Mouse (Mus musculus) liver, postnatal 0 days (tissue): ENCODE measurements around the gene Pde9a. TPM values are rescaled to one million over a fixed set of nuclear protein-coding genes. Genes with fewer than 3 reads are reported as not detected.
"Not testable (repeated sequence)": the region's sequence is repeated elsewhere in the genome, so short reads cannot be mapped to it uniquely, and the experiment has no call there.

ENCODE experiments used
- ATAC-seq: fragments of 200-750 bp; cut with Nextera tagmentation; 2 replicates; pipeline ENCODE4 v1.8.0; 2017; ENCODE audit warnings: mild to moderate bottlenecking, moderate library complexity
- DNase-seq: peaks from one replicate; pipeline ENCODE4 v3.0.0-alpha.2; 2016
- H3K27ac ChIP-seq: fragments of 300-500 bp; sonication (generic); 2 replicates; pipeline ENCODE4 v1.5.1; 2014; ENCODE audit warnings: antibody characterized with exemption, moderate library complexity, mild to moderate bottlenecking, low read depth
- H3K27me3 ChIP-seq: fragments of 300-500 bp; sonication (generic); 2 replicates; pipeline ENCODE4 v1.6.1; 2014; ENCODE audit warnings: low read length, control low read depth, mixed read lengths; ENCODE audit not compliant: insufficient read depth
- H3K36me3 ChIP-seq: fragments of 300-500 bp; sonication (generic); replicated peaks from 2 replicates; pipeline ENCODE4 v1.6.1; 2014; ENCODE audit warnings: mild to moderate bottlenecking, control low read depth, low read length, moderate library complexity, mixed read lengths; ENCODE audit not compliant: insufficient read depth
- H3K4me1 ChIP-seq: fragments of 300-500 bp; sonication (generic); 2 replicates; pipeline ENCODE4 v1.6.1; 2014; ENCODE audit warnings: antibody characterized with exemption, mild to moderate bottlenecking, control low read depth; ENCODE audit not compliant: insufficient read depth
- H3K4me2 ChIP-seq: fragments of 300-500 bp; sonication (generic); 2 replicates; pipeline ENCODE4 v1.6.1; 2014; ENCODE audit warnings: low read depth, mild to moderate bottlenecking, low read length, moderate library complexity, mixed read lengths
- H3K4me3 ChIP-seq: fragments of 300-500 bp; sonication (generic); 2 replicates; pipeline ENCODE4 v1.5.1; 2014; ENCODE audit warnings: low read depth, low read length
- H3K9ac ChIP-seq: fragments of 300-500 bp; sonication (generic); replicated peaks from 2 replicates; pipeline ENCODE4 v1.6.1; 2014; ENCODE audit warnings: mild to moderate bottlenecking, moderate library complexity
- H3K9me3 ChIP-seq: fragments of 300-500 bp; sonication (generic); 2 replicates; pipeline ENCODE4 v1.6.1; 2016; ENCODE audit warnings: mild to moderate bottlenecking, control low read depth, low read length, mixed read lengths
- CTCF ChIP-seq: sonication (generic); IDR thresholded peaks from 2 replicates; pipeline ENCODE4 v1.5.1; 2016; ENCODE audit warnings: antibody characterized with exemption, low read depth
- EP300 ChIP-seq: IDR thresholded peaks from 2 replicates; pipeline ENCODE4 v1.6.1; 2016; ENCODE audit warnings: antibody characterized with exemption, low read depth, mild to moderate bottlenecking
- WGBS: fragments of 180-500 bp; shearing (Covaris S2); extraction: QIAGEN DNeasy Blood & Tissue Kit; methylation state at CpG from one replicate; pipeline ENCODE4 v1.1.7; 2014; ENCODE audit not compliant: insufficient replicate concordance; 5-methylcytosine and 5-hydroxymethylcytosine counted together
- polyA plus RNA-seq: library from polyadenylated mRNA; unstranded; fragments of >200 nt; fragmentation: Nextera tagmentation; extraction: Ambion mirVana; gene quantifications from 2 replicates; pipeline ENCODE4 v1.2.1, GENCODE M21; 2015

The Pde9a gene
- polyA plus RNA-seq, 1 experiment from 2014 or later = 7.6 TPM

- no peak overlapping the region for H3K4me3 ChIP-seq
- 0 out of 2 replicates have a peak, but pooled peaks cover 1% of the 10 kb centered on the region for H3K4me1 ChIP-seq
- TF ChIP-seq CTCF (no peak), EP300 (no peak)
- DNase-seq (no peak), ATAC-seq (no peak)
- H3K9ac ChIP-seq = no peak overlapping the region
- H3K27ac ChIP-seq = no peak overlapping the region
- 84% methylated on average over 12 of the region's 12 CpGs for WGBS
- peaks cover 16% of the 10 kb centered on the region for H3K36me3 ChIP-seq
- no peaks in the 10 kb centered on the region for H3K9me3 ChIP-seq
- H3K4me2 ChIP-seq = no peak overlapping the region
- no peaks in the 10 kb centered on the region for H3K27me3 ChIP-seq
These were observed 36.6 kb upstream of the Pde9a start for GRCm38 (mm10) chr17:31349388-31349787.

- ATAC-seq (no peak), DNase-seq (no peak)
- no peaks in the 10 kb centered on the region for H3K9me3 ChIP-seq
- H3K9ac ChIP-seq = no peak overlapping the region
- WGBS = 78% methylated on average over 8 of the region's 8 CpGs
- H3K4me1 ChIP-seq = no peaks in the 10 kb centered on the region
- peaks cover 9% of the 10 kb centered on the region for H3K36me3 ChIP-seq
- no peak overlapping the region for H3K4me3 ChIP-seq
- H3K27me3 ChIP-seq = no peaks in the 10 kb centered on the region
- H3K4me2 ChIP-seq = no peak overlapping the region
- H3K27ac ChIP-seq = no peak overlapping the region
- no peak for TF ChIP-seq EP300
These were observed 34.0 kb upstream of the Pde9a start for GRCm38 (mm10) chr17:31351984-31352383.

GRCm38 (mm10) chr17:31353255-31353654, 32.8 kb upstream of the Pde9a start:
- ATAC-seq (no peak), DNase-seq (no peak)
- no peak overlapping the region for H3K4me3 ChIP-seq
- H3K9me3 ChIP-seq = no peaks in the 10 kb centered on the region
- WGBS = 89% methylated on average over 2 of the region's 2 CpGs
- H3K36me3 ChIP-seq = peaks cover 6% of the 10 kb centered on the region; the same call in 1 of the 2 replicates
- H3K9ac ChIP-seq = no peak overlapping the region
- H3K4me2 ChIP-seq = no peak overlapping the region
- H3K27ac ChIP-seq = no peak overlapping the region
- no peaks in the 10 kb centered on the region for H3K4me1 ChIP-seq
- TF ChIP-seq CTCF (no peak), EP300 (no peak)
- no peaks in the 10 kb centered on the region for H3K27me3 ChIP-seq

DNA sequence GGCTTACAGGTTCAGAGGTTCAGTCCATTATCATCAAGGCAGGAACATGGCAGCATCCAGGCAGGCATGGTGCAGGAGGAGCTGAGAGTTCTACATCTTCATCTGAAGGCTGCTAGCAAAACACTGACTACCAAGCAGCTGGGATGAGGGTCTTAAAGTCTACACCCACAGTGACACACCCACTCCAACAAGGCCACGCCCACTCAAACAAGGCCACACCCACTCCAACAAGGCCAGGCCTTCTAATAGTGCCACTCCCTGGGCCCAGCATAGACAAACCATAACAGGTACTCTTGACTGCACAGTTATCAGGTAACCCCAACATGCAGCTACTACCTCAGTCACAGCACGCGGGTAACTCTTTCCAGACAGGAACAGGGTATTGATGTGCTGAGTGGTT, 31.3 kb upstream of the Pde9a start:
- H3K27ac ChIP-seq, H3K36me3 ChIP-seq, H3K4me3 ChIP-seq, H3K9me3 ChIP-seq, DNase-seq, H3K9ac ChIP-seq, H3K27me3 ChIP-seq, H3K4me2 ChIP-seq, ATAC-seq, H3K4me1 ChIP-seq: not testable (repeated sequence)
- WGBS = 63% methylated on average over 3 of the region's 3 CpGs

DNA sequence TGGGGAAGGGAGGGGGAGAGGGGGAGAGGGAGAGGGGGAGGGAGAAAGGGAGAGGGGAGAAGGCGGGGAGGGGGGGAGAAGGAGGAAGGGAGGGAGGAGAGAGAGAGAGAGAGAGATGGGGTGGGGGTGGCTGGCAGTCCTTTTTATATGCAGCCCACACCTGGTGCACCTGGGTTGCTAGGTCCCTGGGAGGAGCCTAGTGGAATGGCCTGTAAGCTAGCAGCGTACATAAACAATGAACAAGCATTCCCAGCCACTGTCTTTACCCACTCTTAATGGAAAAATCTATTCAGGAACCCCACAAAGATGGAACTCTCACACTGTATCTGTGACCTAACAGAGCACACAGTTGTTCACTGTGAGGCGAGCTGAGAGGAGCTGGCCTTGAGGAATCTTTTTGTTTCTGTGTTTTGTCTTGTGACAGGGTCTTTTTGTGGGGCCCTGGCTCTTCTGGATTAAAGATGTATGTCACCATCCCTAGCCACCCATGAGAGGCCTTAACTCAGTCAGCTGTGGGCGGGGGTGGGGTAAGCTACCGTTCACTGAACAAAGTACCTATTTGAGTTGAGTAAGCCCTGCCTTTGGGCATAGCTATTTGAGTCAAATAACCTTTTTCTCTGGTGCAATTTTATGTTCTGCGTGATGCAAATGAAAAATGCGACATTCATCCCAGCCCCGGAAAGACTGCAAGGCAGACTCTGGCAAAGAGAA, 30.1 kb upstream of the Pde9a start:
- ATAC-seq = no peak

DNA sequence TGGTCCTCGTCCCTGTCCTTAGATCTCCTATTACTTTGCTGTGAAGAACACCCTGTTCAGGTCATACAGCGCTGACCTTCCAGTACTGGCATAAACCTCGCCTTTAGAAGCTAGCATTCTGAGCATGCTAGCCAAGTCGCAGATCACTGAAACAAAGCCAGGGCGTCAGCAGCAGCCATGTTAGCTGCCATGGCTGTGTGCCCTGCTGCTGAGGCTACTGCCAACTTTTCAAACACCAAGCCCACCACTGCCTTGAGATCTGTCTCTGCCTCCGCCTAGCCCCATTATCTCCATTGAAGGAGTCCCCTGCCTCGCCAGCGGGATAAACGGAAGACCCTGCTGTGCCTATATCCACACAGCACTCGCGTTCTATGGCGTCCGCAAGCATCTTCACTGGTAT, 25.4 kb upstream of the Pde9a start:
- H3K27me3 ChIP-seq = no peaks in the 10 kb centered on the region
- no peak overlapping the region for H3K4me2 ChIP-seq
- no peaks in the 10 kb centered on the region for H3K36me3 ChIP-seq
- no peak overlapping the region for H3K4me3 ChIP-seq
- no peaks in the 10 kb centered on the region for H3K9me3 ChIP-seq
- TF ChIP-seq CTCF = no peak
- no peak for TF ChIP-seq EP300
- DNase-seq (no peak), ATAC-seq (no peak)
- 81% methylated on average over 13 of the region's 13 CpGs for WGBS
- no peak overlapping the region for H3K27ac ChIP-seq
- H3K4me1 ChIP-seq = no peaks in the 10 kb centered on the region
- no peak overlapping the region for H3K9ac ChIP-seq

More for the DNA sequence above, 30.1 kb upstream of the Pde9a start:
- Histone ChIP-seq H3K4me2 (no peak overlapping the region), H3K4me3 (no peak overlapping the region), H3K27ac (no peak overlapping the region), H3K36me3 (no peaks in the 10 kb centered on the region), H3K4me1 (no peaks in the 10 kb centered on the region), H3K9me3 (no peaks in the 10 kb centered on the region), H3K9ac (no peak overlapping the region), H3K27me3 (no peaks in the 10 kb centered on the region)
- WGBS = 56% methylated on average over 8 of the region's 8 CpGs
- DNase-seq = no peak
- TF ChIP-seq CTCF (no peak), EP300 (no peak)
